Mouse (Mus musculus): ENCODE measurements around the gene Brd1.
"Not testable (repeated sequence)": the region's sequence is repeated elsewhere in the genome, so short reads cannot be mapped to it uniquely, and the experiment has no call there.

Gene Brd1

GRCm38 (mm10) chr15:88733834-88734571 is at the start of gene Brd1:
Gene Brd1, minus strand, starts transcription at chr15:88734233.
- DNase-seq (ENCODE audit: low read depth in 2 of 2, low spot score in 2 of 2): peak; percentile 49 to 54

GRCm38 (mm10) chr15:88774630-88775029 is 40.6 kb upstream of the Brd1 start:
- DNase-seq (ENCODE audit: low read depth in 2 of 2, low spot score in 2 of 2): not testable (repeated sequence)

- DNase-seq (ENCODE audit: low read depth in 2 of 2, low spot score in 2 of 2): no peak
These were observed 34.5 kb upstream of the Brd1 start for GRCm38 (mm10) chr15:88768537-88768936.

- DNase-seq (ENCODE audit: low read depth in 2 of 2, low spot score in 2 of 2): not testable (repeated sequence)
These were observed 32.1 kb upstream of the Brd1 start for GRCm38 (mm10) chr15:88766139-88766538.

GRCm38 (mm10) chr15:88761551-88761950 is 27.5 kb upstream of the Brd1 start:
- no peak for DNase-seq (ENCODE audit: low read depth in 2 of 2, low spot score in 2 of 2)

- DNase-seq (ENCODE audit: low read depth in 2 of 2, low spot score in 2 of 2): no peak
These were observed 24.0 kb upstream of the Brd1 start for GRCm38 (mm10) chr15:88758061-88758460.

GRCm38 (mm10) chr15:88755761-88756160 is 21.7 kb upstream of the Brd1 start:
- no peak for DNase-seq (ENCODE audit: low read depth in 2 of 2, low spot score in 2 of 2)

GRCm38 (mm10) chr15:88754896-88755295 is 20.9 kb upstream of the Brd1 start:
- DNase-seq (ENCODE audit: low read depth in 2 of 2, low spot score in 2 of 2): no peak

- no peak for DNase-seq (ENCODE audit: low read depth in 2 of 2, low spot score in 2 of 2)
These were observed 18.3 kb upstream of the Brd1 start for GRCm38 (mm10) chr15:88752403-88752733.

- peak; percentile 45 to 49 for DNase-seq (ENCODE audit: low read depth in 2 of 2, low spot score in 2 of 2)
These were observed 17.8 kb upstream of the Brd1 start, which contains the start of gene Zbed4 for GRCm38 (mm10) chr15:88751564-88752402. Gene Zbed4, plus strand, starts transcription at chr15:88751660.

GRCm38 (mm10) chr15:88750677-88751563 is 16.9 kb upstream of the Brd1 start:
- DNase-seq (ENCODE audit: low read depth in 2 of 2, low spot score in 2 of 2): peak; percentile 98

GRCm38 (mm10) chr15:88750032-88750431 is 16.0 kb upstream of the Brd1 start:
- DNase-seq (ENCODE audit: low read depth in 2 of 2, low spot score in 2 of 2): no peak

- not testable (repeated sequence) for DNase-seq (ENCODE audit: low read depth in 2 of 2, low spot score in 2 of 2)
These were observed 15.6 kb upstream of the Brd1 start for GRCm38 (mm10) chr15:88749617-88750016.

- DNase-seq (ENCODE audit: low read depth in 2 of 2, low spot score in 2 of 2): no peak
These were observed 11.9 kb upstream of the Brd1 start for GRCm38 (mm10) chr15:88745926-88746325.

- DNase-seq (ENCODE audit: low read depth in 2 of 2, low spot score in 2 of 2): no peak
These were observed 11.3 kb upstream of the Brd1 start for GRCm38 (mm10) chr15:88745347-88745746.

- DNase-seq (ENCODE audit: low read depth in 2 of 2, low spot score in 2 of 2): not testable (repeated sequence)
These were observed 9.3 kb upstream of the Brd1 start for GRCm38 (mm10) chr15:88743371-88743770.

GRCm38 (mm10) chr15:88741366-88741765 is 7.3 kb upstream of the Brd1 start:
- DNase-seq (ENCODE audit: low read depth in 2 of 2, low spot score in 2 of 2): no peak

- DNase-seq (ENCODE audit: low read depth in 2 of 2, low spot score in 2 of 2): no peak
These were observed 4.4 kb upstream of the Brd1 start for GRCm38 (mm10) chr15:88738466-88738865.

- peak in 1 of 2 experiments; percentile 13 for DNase-seq (ENCODE audit: low read depth in 2 of 2, low spot score in 2 of 2)
These were observed 2.1 kb upstream of the Brd1 start for GRCm38 (mm10) chr15:88736166-88736565.

GRCm38 (mm10) chr15:88733041-88733751 is 837 bp downstream of the Brd1 start:
- peak; percentile 61 to 70 for DNase-seq (ENCODE audit: low read depth in 2 of 2, low spot score in 2 of 2)
